Comparison of ENCODE assay signal across 13 mouse cellular contexts in the genomic region with DNA sequence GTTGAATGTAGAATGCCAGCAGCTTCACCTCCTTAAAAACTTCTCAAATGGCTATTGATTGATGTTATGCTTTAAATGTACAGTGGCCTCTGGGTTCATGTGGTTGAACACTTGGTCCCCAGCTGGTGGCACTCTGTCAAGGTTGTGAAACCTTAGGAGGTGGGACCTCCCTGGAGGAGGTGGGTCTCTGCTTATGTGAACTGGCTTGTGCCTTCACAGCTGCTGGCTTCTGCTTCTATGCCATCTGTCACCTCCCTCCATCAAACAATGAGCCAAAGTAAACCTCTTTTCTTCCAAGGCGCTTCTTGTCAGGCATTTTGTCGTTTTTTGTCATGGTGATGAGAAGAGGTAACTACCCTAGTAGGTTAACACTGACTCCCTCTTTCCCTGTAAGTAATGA. TPM values are rescaled to one million over a fixed set of nuclear protein-coding genes. Genes with fewer than 3 reads are reported as not detected.
DNase-seq lines count a peak whose midpoint lies in the region; ATAC-seq and TF ChIP-seq lines count a peak whose summit lies in the region.
"Had no signal": no experiment of that assay in that cellular context is flagged by ENCODE, and none has a peak within 500 bp of the region (broad histone marks: within the 10 kb centered on the region; RNA-seq: fewer than 3 reads in every experiment).

No protein-coding gene starts in this region.

- TF ChIP-seq CTCF in midbrain, postnatal 0 days (IDR thresholded peaks at IDR 0.05): no peak

- no peaks in the 10 kb centered on the region; the same call in 1 of the 2 replicates for H3K4me1 ChIP-seq in midbrain, postnatal 0 days (ENCODE audit: insufficient read depth, low read length)
- 0 out of 2 replicates have a peak, but pooled peaks cover 4% of the 10 kb centered on the region for H3K4me1 ChIP-seq in midbrain, embryonic 14.5 days (ENCODE audit: control insufficient read depth, insufficient read depth, low read length)

- H3K4me2 ChIP-seq in midbrain, postnatal 0 days (ENCODE audit: low read depth, low read length, poor library complexity, severe bottlenecking): no peak overlapping the region
- H3K4me2 ChIP-seq in midbrain, embryonic 14.5 days (ENCODE audit: low read length): no peak overlapping the region
- H3K4me2 ChIP-seq: neural tube, embryonic 13.5 days had no signal

- ATAC-seq in midbrain, postnatal 0 days (ENCODE audit: low FRiP score): no peak
- ATAC-seq in midbrain, embryonic 14.5 days (ENCODE audit: low FRiP score, low TSS enrichment): no peak
- no peak for ATAC-seq in megakaryocyte, adult 5-6 weeks (ENCODE audit: poor library complexity, severe bottlenecking)

- H3K9ac ChIP-seq in midbrain, postnatal 0 days (replicated peaks; ENCODE audit: low read length, poor library complexity, severe bottlenecking): no peak overlapping the region
- H3K9ac ChIP-seq in midbrain, embryonic 14.5 days (replicated peaks; ENCODE audit: low read length): no peak overlapping the region
- H3K9ac ChIP-seq: neural tube, embryonic 13.5 days had no signal

- peak; percentile 55 for DNase-seq in gastrocnemius, adult 18-20 months (ENCODE audit: low spot score)
- no peak for DNase-seq in gastrocnemius, postnatal 14 days
- DNase-seq in midbrain, postnatal 0 days (ENCODE audit: low spot score): peak; percentile 24
- no peak for DNase-seq in midbrain, embryonic 14.5 days
- DNase-seq in heart, postnatal 36 days: peak; percentile 29 to 33
- DNase-seq in thymus, postnatal 14 days: peak; percentile 39
- no peak for DNase-seq in frontal cortex, adult 2 months (ENCODE audit: extremely low spot score in 1 of 2, low spot score in 1 of 2)
- DNase-seq: cerebellum, adult 8-10 months had no signal

- intact Hi-C loops in gastrocnemius, postnatal 14 days (cut with DNase I; ENCODE audit: low total_unique reads): no loop called here
- intact Hi-C loops in heart, postnatal 36 days (cut with DNase I): no loop called here

- H3K27me3 ChIP-seq in midbrain, postnatal 0 days (ENCODE audit: insufficient read depth, low read length): no peaks in the 10 kb centered on the region
- no peaks in the 10 kb centered on the region for H3K27me3 ChIP-seq in midbrain, embryonic 14.5 days (ENCODE audit: control insufficient read depth, insufficient read depth, low read length)
- H3K27me3 ChIP-seq: neural tube, embryonic 13.5 days had no signal

- H3K36me3 ChIP-seq in midbrain, postnatal 0 days (ENCODE audit: insufficient read depth, low read length): no peaks in the 10 kb centered on the region
- H3K36me3 ChIP-seq in midbrain, embryonic 14.5 days (ENCODE audit: control insufficient read depth, insufficient read depth, low read length): no peaks in the 10 kb centered on the region
- H3K36me3 ChIP-seq: neural tube, embryonic 13.5 days had no signal

- WGBS in midbrain, postnatal 0 days: 34% methylated on average over 2 of the region's 2 CpGs
- WGBS in midbrain, embryonic 14.5 days: 34% methylated on average over 2 of the region's 2 CpGs

- no peak overlapping the region for H3K27ac ChIP-seq in midbrain, postnatal 0 days (ENCODE audit: low read depth, low read length)
- no peak overlapping the region for H3K27ac ChIP-seq in midbrain, embryonic 14.5 days (replicated peaks; ENCODE audit: low read depth, low read length)
- H3K27ac ChIP-seq: left cerebral cortex, adult 2 months; neural tube, embryonic 13.5 days; stomach, postnatal 0 days had no signal

- no peaks in the 10 kb centered on the region for H3K9me3 ChIP-seq in midbrain, postnatal 0 days (ENCODE audit: low read length)
- no peaks in the 10 kb centered on the region for H3K9me3 ChIP-seq in midbrain, embryonic 14.5 days (ENCODE audit: control insufficient read depth, low read length)
- H3K9me3 ChIP-seq: G1E; neural tube, embryonic 13.5 days had no signal

- no peak overlapping the region for H3K4me3 ChIP-seq in midbrain, postnatal 0 days (ENCODE audit: low read depth, low read length)
- no peak overlapping the region for H3K4me3 ChIP-seq in midbrain, embryonic 14.5 days (replicated peaks; ENCODE audit: low read depth, low read length)
- H3K4me3 ChIP-seq: left cerebral cortex, adult 2 months; neural tube, embryonic 13.5 days had no signal

RNA-seq across cellular contexts. Expression of a gene that starts 13.8 kb away (rescaled TPM):
- 100 to 1,000 TPM; 114 to 126 TPM for total RNA-seq in gastrocnemius, adult 18-20 months (2021)
- total RNA-seq in gastrocnemius, postnatal 14 days (2021): 10 to 100 TPM; 69.5 to 72.6 TPM
- 73.1 and 73.9 TPM in 2 replicates for total RNA-seq in midbrain, postnatal 0 days (2014; rRNA removed)
- polyA plus RNA-seq in midbrain, postnatal 0 days (2015; fragmentation: Nextera tagmentation; extraction: Ambion mirVana): 89.6 and 105 TPM in 2 replicates
- 98.8 and 113 TPM in 2 replicates for polyA plus RNA-seq in midbrain, embryonic 14.5 days (2014; fragmentation: Nextera tagmentation; extraction: Ambion mirVana)
- total RNA-seq in heart, postnatal 36 days (2021): 10 to 100 TPM; 92.3 to 95.7 TPM
- polyA plus RNA-seq in frontal cortex, adult 2 months (2012; rRNA removed): 78.8 and 80.1 TPM in 2 replicates
- total RNA-seq in megakaryocyte, adult 5-6 weeks (2015): 188 and 201 TPM in 2 replicates
- total RNA-seq in megakaryocyte, adult 5-6 weeks (2017): 67.0 and 67.8 TPM in 2 replicates

RNA-seq across cellular contexts. Expression of a gene that starts 31.7 kb away (rescaled TPM):
- total RNA-seq in gastrocnemius, adult 18-20 months (2021): 1 to 10 TPM; 2.7 to 5.1 TPM
- 1 to 10 TPM; 6.5 to 8.8 TPM for total RNA-seq in gastrocnemius, postnatal 14 days (2021)
- 11.3 and 13.4 TPM in 2 replicates for total RNA-seq in midbrain, postnatal 0 days (2014; rRNA removed)
- polyA plus RNA-seq in midbrain, postnatal 0 days (2015; fragmentation: Nextera tagmentation; extraction: Ambion mirVana): 3.1 and 3.7 TPM in 2 replicates
- polyA plus RNA-seq in midbrain, embryonic 14.5 days (2014; fragmentation: Nextera tagmentation; extraction: Ambion mirVana): 7.3 and 8.3 TPM in 2 replicates
- 10 to 100 TPM; 10.6 to 12.4 TPM for total RNA-seq in heart, postnatal 36 days (2021)
- polyA plus RNA-seq in frontal cortex, adult 2 months (2012; rRNA removed): 11.6 TPM in 2 replicates
- total RNA-seq in megakaryocyte, adult 5-6 weeks (2015): 133 and 149 TPM in 2 replicates
- 118 and 136 TPM in 2 replicates for total RNA-seq in megakaryocyte, adult 5-6 weeks (2017)

Comparison
In these comparisons a context has a peak if more than half of its experiments do, and no peak if none do; other contexts are left out.
1. DNase-seq: peak in gastrocnemius, adult 18-20 months (single experiment), midbrain, postnatal 0 days (single experiment), heart, postnatal 36 days (2 of 2) and thymus, postnatal 14 days (single experiment); none in gastrocnemius, postnatal 14 days (single experiment), midbrain, embryonic 14.5 days (single experiment) and frontal cortex, adult 2 months (0 of 2).